Mouse (Mus musculus) CD4-positive naive resting alpha-beta T cell, adult 57 days (primary cell): ENCODE data around the gene Morn5. TPM values are rescaled to one million over a fixed set of nuclear protein-coding genes. Genes with fewer than 3 reads are reported as not detected.

Source experiments
- total RNA-seq: library from RNA; stranded (reverse); gene quantifications from one replicate; pipeline ENCODE4 v1.2.4, GENCODE M21; 2023

Morn5 gene
- not detected for total RNA-seq

GRCm38 (mm10) chr2:36048748-36049566 lies at the start of gene Morn5, which contains the start of gene Ndufa8:
TSS of gene Morn5 (plus strand) at chr2:36049458.
TSS of gene Ndufa8 (minus strand) at chr2:36049406.

GRCm38 (mm10) chr2:36104956-36105741 lies 55.9 kb downstream of the Morn5 start, which contains the start of gene Lhx6:
TSS of gene Lhx6 (minus strand) at chr2:36105408.

Other genes with a start within 250 kb of the Morn5 start
- gene Ttll11, start 69.5 kb upstream of the Morn5 start, total RNA-seq: 1.2 TPM
- 47.4 TPM for gene Ndufa8, start 52 bp upstream of the Morn5 start, total RNA-seq
- gene Lhx6, start 56.0 kb downstream of the Morn5 start, total RNA-seq: not detected
- gene Mrrf, start 86.9 kb downstream of the Morn5 start, total RNA-seq: 21.2 TPM
- 36.7 TPM for gene Rbm18, start 87.3 kb downstream of the Morn5 start, total RNA-seq
- gene Ptgs1, start 181.0 kb downstream of the Morn5 start, total RNA-seq: 1.9 TPM